Mouse (Mus musculus) heart, postnatal 36 days (tissue): Measurements from ENCODE around the gene Trnau1ap. TPM values are rescaled to one million over a fixed set of nuclear protein-coding genes. Genes with fewer than 3 reads are reported as not detected.
"Not testable (repeated sequence)": the region's sequence is repeated elsewhere in the genome, so short reads cannot be mapped to it uniquely, and the experiment has no call there.

Source experiments
- DNase-seq, 2 experiments: peaks; one replicate each; pipeline ENCODE4 v3.0.0; 2021 to 2022
- intact Hi-C: fragments of 180-260 bp; cut with DNase I; formaldehyde crosslinking; loops from one replicate; pipeline ENCODE4 v1.15.1; 2025
- total RNA-seq, 2 experiments: library from RNA; stranded (reverse); gene quantifications; 2 replicates each; pipeline ENCODE4 v1.2.3; 2021

Gene Trnau1ap
- total RNA-seq, 2 experiments from 2014 or later = 25.0 to 28.8 TPM

- peak; percentile 58 to 62 for DNase-seq
- intact Hi-C loops = no loop called here
These were observed 26.3 kb downstream of the Trnau1ap start, which contains the start of gene Rab42 for GRCm38 (mm10) chr4:132302939-132303479. TSS of gene Rab42 (minus strand) at chr4:132303385.

GRCm38 (mm10) chr4:132301965-132302938, 27.1 kb downstream of the Trnau1ap start:
- DNase-seq = no peak

GRCm38 (mm10) chr4:132301486-132301885, 27.9 kb downstream of the Trnau1ap start:
- DNase-seq = peak; percentile 30 to 31
- intact Hi-C loops = no loop called here

More at GRCm38 (mm10) chr4:132301965-132302938, 27.1 kb downstream of the Trnau1ap start:
- intact Hi-C loops = no loop called here

- intact Hi-C loops = no loop called here
These were observed 29.5 kb downstream of the Trnau1ap start for GRCm38 (mm10) chr4:132299849-132300248.

GRCm38 (mm10) chr4:132295696-132296390, 33.5 kb downstream of the Trnau1ap start:
- DNase-seq = peak in 1 of 2 experiments; percentile 18
- intact Hi-C loops = no loop called here

More at GRCm38 (mm10) chr4:132299849-132300248, 29.5 kb downstream of the Trnau1ap start:
- no peak for DNase-seq

GRCm38 (mm10) chr4:132293682-132294240, 35.6 kb downstream of the Trnau1ap start:
- intact Hi-C loops = loop anchor here (1.0 to 5.0 kb wide), 3 partner anchors 52 to 219 kb away; partner anchors contain the start of gene Sesn2
- DNase-seq = no peak

GRCm38 (mm10) chr4:132292988-132293387, 36.4 kb downstream of the Trnau1ap start:
- intact Hi-C loops = loop anchor here (1.0 to 5.0 kb wide), 3 partner anchors 52 to 219 kb away; partner anchors contain the start of gene Sesn2
- peak; percentile 47 to 56 for DNase-seq

- intact Hi-C loops = loop anchor here (2.0 to 5.0 kb wide), 2 partner anchors 119 to 221 kb away; partner anchors contain the start of gene Sesn2
- DNase-seq = no peak
These were observed 37.6 kb downstream of the Trnau1ap start for GRCm38 (mm10) chr4:132291624-132292335.

GRCm38 (mm10) chr4:132291056-132291455, 38.3 kb downstream of the Trnau1ap start:
- intact Hi-C loops = loop anchor here (5.0 kb wide), 1 partner anchor 221 kb away; the partner anchor contains the start of gene Sesn2

GRCm38 (mm10) chr4:132288840-132289239, 40.5 kb downstream of the Trnau1ap start:
- DNase-seq, intact Hi-C loops: not testable (repeated sequence)

More at GRCm38 (mm10) chr4:132291056-132291455, 38.3 kb downstream of the Trnau1ap start:
- no peak for DNase-seq

- intact Hi-C loops = loop anchor here (2.0 kb wide), 3 partner anchors 33 to 63 kb away; partner anchors contain the start of genes Trnau1ap and Ythdf2
- no peak for DNase-seq
These were observed 53.4 kb downstream of the Trnau1ap start for GRCm38 (mm10) chr4:132275949-132276348.

- intact Hi-C loops = loop anchor here (2.0 to 5.0 kb wide), 4 partner anchors 34 to 148 kb away; partner anchors contain the start of genes Phactr4, Trnau1ap and Ythdf2
- DNase-seq = peak; percentile 88 to 92
These were observed 55.0 kb downstream of the Trnau1ap start, which contains the start of gene Taf12 for GRCm38 (mm10) chr4:132274156-132274862. TSS of gene Taf12 (plus strand) at chr4:132274375.

GRCm38 (mm10) chr4:132273166-132273565, 56.2 kb downstream of the Trnau1ap start:
- intact Hi-C loops = loop anchor here (5.0 kb wide), 1 partner anchor 149 kb away; the partner anchor contains the start of gene Phactr4
- no peak for DNase-seq

GRCm38 (mm10) chr4:132269740-132270560, 59.4 kb downstream of the Trnau1ap start:
- intact Hi-C loops = loop anchor here (5.0 to 10.0 kb wide), 2 partner anchors 152 to 185 kb away; partner anchors contain the start of gene Phactr4
- peak; percentile 81 to 89 for DNase-seq

- intact Hi-C loops = loop anchor here (10.0 kb wide), 1 partner anchor 184 kb away; no protein-coding TSS in a partner anchor
- no peak for DNase-seq
These were observed 60.2 kb downstream of the Trnau1ap start for GRCm38 (mm10) chr4:132268871-132269739.

GRCm38 (mm10) chr4:132266835-132267349, 62.4 kb downstream of the Trnau1ap start:
- intact Hi-C loops = loop anchor here (10.0 kb wide), 1 partner anchor 182 kb away; no protein-coding TSS in a partner anchor
- no peak for DNase-seq
